Mouse (Mus musculus): ENCODE measurements at regions not wholly inside any gene's neighbourhood (a gene's known extent, or its start where the extent isn't known, plus 50 kb on each side); places are given as distances from the start of the nearest gene placed in this dataset. TPM values are rescaled to one million over a fixed set of nuclear protein-coding genes. Genes with fewer than 3 reads are reported as not detected.

DNA sequence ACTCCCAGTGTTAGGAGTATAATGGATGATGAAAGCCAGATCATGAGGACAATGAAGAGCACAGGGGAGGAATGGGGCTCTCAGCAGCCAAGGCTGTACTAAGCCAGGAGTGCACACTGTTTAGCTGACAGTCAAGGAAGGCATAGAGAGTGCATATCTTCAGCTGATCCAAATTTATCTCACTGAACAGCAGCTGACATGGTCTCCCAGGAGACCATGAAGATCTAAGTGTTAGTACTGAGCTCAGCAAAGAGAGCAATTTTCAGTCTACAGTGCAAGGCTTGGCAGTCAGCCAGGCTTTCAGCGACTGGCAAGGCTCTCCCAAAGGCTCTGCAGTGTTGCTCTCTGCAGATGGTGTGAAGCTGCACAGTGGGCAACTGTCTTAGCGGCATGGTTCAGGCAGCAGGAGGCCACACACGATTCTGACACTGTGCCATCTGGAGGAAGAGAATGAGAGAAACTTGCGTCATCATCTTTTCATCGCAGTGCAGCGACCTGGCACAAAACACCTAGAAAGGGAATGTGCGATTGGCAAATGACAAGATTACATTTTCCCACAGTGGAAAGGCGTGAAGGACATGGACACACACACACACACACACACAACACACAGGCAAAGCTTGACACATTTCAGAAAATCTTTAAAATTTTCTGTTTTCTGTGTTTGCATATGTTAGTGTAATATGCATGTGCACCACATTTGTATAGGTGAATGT is 66.7 kb upstream of the Zcchc13 start:
- Histone ChIP-seq H3K9ac (no peak overlapping the region), H3K4me2 (peak overlapping the region; percentile 29; the same call in 1 of the 2 replicates), H3K36me3 (no peaks in the 10 kb centered on the region), H3K9me3 (replicated peaks) (no peaks in the 10 kb centered on the region), H3K27me3 (no peaks in the 10 kb centered on the region), H3K4me1 (replicated peaks) (peaks cover 15% of the 10 kb centered on the region), H3K4me3 (no peak overlapping the region), H3K27ac (peak overlapping the region; percentile 69)
- WGBS = 24% methylated on average over 8 of the region's 8 CpGs
- ATAC-seq (replicated peaks; ENCODE audit: insufficient number of reproducible peaks, insufficient read depth, low FRiP score, low read depth) = peak; percentile 93

DNA sequence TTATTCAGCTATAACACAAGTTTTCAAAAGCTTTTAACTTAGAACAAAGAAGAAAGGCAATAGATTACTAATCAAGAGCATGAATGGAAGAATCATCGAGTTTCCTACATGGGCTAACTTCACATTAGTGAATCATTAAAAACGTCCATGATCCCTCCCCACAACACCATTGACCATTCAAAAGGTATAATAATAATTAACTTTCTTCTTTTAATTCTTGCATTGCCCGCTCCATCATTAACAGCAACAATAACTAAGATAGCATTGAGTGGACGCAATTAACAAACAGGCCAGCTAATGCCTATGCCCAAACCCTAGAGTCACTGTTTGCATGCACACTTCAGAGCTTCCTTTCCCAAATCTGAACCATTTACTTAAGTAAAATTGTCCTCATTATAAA is 57.0 kb upstream of the Zcchc13 start:
- no peaks in the 10 kb centered on the region for H3K36me3 ChIP-seq
- no peak overlapping the region for H3K4me2 ChIP-seq
- H3K4me1 ChIP-seq (replicated peaks) = no peaks in the 10 kb centered on the region
- H3K27me3 ChIP-seq = no peaks in the 10 kb centered on the region
- WGBS = 86% methylated on average over 4 of the region's 4 CpGs
- H3K9ac ChIP-seq = no peak overlapping the region
- no peaks in the 10 kb centered on the region for H3K9me3 ChIP-seq (replicated peaks)
- H3K27ac ChIP-seq = no peak overlapping the region
- ATAC-seq (replicated peaks; ENCODE audit: insufficient number of reproducible peaks, insufficient read depth, low FRiP score, low read depth) = no peak
- no peak overlapping the region for H3K4me3 ChIP-seq

DNA sequence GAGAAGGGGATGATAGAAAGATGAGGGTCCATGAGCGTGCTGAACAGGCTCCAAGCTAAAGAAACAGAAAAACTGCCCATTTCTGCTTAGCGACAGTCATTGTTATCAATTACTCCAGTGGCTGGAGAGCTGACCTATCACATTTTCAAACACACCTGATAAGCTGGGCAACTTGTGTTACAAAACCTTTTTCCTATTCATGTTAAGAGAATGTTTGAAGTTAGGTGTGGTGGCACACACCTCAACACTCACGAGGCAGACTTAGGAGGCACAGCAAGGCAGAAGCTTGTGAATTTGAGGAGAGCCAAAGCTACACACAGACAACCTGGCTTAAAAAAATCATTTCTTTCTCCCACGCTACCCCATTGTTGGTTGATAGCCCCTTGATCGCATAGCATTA is 50.9 kb upstream of the Zcchc13 start:
- no peak overlapping the region for H3K9ac ChIP-seq
- H3K27me3 ChIP-seq = no peaks in the 10 kb centered on the region
- H3K36me3 ChIP-seq = no peaks in the 10 kb centered on the region
- no peaks in the 10 kb centered on the region for H3K9me3 ChIP-seq (replicated peaks)
- H3K4me3 ChIP-seq = no peak overlapping the region
- no peak for ATAC-seq (replicated peaks; ENCODE audit: insufficient number of reproducible peaks, insufficient read depth, low FRiP score, low read depth)
- 0 out of 2 replicates have a peak, but pooled peaks cover 2% of the 10 kb centered on the region for H3K4me1 ChIP-seq (replicated peaks)
- H3K4me2 ChIP-seq = no peak overlapping the region
- H3K27ac ChIP-seq = no peak overlapping the region
- WGBS = 59% methylated on average over 5 of the region's 5 CpGs

MicroRNAs in the stretch of these regions (microRNA counts, 519-probe panel; counts per million panel counts)
- microRNA mmu-miR-374 (3,172 counts per million, percentile 77 among the panel's probes with 10 or more counts), microRNA mmu-miR-421 (2,651 counts per million, percentile 60 among the panel's probes with 10 or more counts)

Small RNA genes lying in the stretch of these regions (microRNA-seq; reads per million reads assigned to microRNA genes)
- gene Mir374b (not detected), gene Mir374c (not detected), gene Mir421 (379 reads per million, percentile 69 among the genes with 10 or more reads in this experiment)
